Mouse (Mus musculus): ENCODE results near the gene Cd200r4. TPM values are rescaled to one million over a fixed set of nuclear protein-coding genes. Genes with fewer than 3 reads are reported as not detected.
A peak's percentile ranks its signal among the peaks of the same experiment; 100 is the strongest.

Cd200r4 gene
- not detected in 2 replicates for polyA plus RNA-seq (2016; fragmentation: Nextera tagmentation; extraction: Ambion mirVana)

DNA sequence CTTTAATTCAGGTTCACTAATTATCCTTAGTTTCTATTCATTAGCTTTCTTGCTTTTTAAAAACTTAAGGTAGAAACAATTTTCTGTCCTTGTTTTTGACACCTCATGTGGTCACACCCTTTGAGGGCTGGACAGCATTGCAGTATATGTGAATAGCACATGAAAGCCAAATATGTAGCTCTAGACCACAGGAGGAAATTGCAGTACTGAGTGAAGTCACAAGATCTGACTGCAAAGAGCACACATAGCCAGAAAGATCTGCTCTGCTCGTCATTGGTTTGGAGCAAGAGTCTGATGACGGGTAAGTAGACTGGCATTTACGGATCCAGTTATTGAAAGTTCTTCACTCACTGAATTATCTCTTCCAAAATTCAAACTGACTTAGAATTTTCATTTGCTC lies at the start of gene Cd200r4:
TSS of gene Cd200r4 (plus strand) at position 190 of the 400 bp plus-strand sequence.
- Histone ChIP-seq H3K27me3 (replicated peaks) (no peaks in the 10 kb centered on the region), H3K9me3 (replicated peaks) (no peaks in the 10 kb centered on the region), H3K4me3 (no peak within 1 kb of the TSS), H3K36me3 (no peaks in the 10 kb centered on the region), H3K4me2 (no peak within 1 kb of the TSS), H3K27ac (ENCODE audit: poor library complexity, severe bottlenecking) (no peak within 1 kb of the TSS), H3K4me1 (replicated peaks) (no peaks in the 10 kb centered on the region), H3K9ac (no peak within 1 kb of the TSS)
- no peak for ATAC-seq (ENCODE audit: insufficient number of reproducible peaks, low FRiP score)
- 73% methylated on average over 3 of the region's 3 CpGs for WGBS

- no peaks in the 10 kb centered on the region for H3K27me3 ChIP-seq (replicated peaks)
- no peak for ATAC-seq (ENCODE audit: insufficient number of reproducible peaks, low FRiP score)
- H3K4me1 ChIP-seq (replicated peaks), result no peaks in the 10 kb centered on the region
- 62% methylated on average over 1 of the region's 1 CpGs for WGBS
- H3K27ac ChIP-seq (ENCODE audit: poor library complexity, severe bottlenecking), result no peak overlapping the region
- H3K9me3 ChIP-seq (replicated peaks), result no peaks in the 10 kb centered on the region
- no peak overlapping the region for H3K4me2 ChIP-seq
- no peaks in the 10 kb centered on the region for H3K36me3 ChIP-seq
- H3K4me3 ChIP-seq, result no peak overlapping the region
- no peak overlapping the region for H3K9ac ChIP-seq
Measured at GRCm38 (mm10) chr16:44761811-44762210, 49.7 kb upstream of the Cd200r4 start.

DNA sequence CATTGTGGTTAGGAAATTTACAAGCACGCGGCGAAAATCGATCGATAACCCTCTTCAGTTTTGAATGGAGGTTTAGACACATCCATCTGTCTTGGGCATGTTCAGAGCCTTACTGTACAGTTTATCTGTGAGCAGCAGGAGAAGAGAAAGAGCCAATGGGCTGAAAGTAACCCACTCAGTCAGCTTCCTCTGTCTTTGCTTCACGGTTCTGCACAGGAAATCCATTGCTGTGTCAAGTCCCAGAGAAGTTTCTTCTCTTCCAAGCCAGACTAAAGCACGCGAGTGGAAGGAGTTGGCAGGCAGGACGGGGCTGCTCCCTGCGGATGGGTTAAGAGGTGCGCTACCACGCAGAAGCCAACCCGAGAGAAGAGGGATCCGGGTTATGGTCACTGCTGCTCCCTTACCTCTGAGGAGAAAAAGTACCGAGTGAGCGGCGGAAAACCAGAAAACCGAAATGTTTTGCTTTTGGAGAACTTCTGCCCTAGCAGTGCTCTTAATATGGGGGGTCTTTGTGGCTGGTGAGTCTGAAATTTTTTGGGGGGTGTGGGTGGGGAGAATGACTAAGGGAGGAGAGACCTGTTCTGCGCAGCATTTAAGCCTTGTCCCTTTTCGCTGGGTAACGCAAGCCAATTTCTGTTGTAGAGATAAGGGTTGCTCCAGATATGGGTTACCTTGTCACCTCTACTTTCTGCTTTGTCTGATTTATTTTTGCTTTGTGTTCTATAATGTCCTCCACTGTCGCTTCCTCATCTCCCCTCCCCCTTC lies 45.8 kb upstream of the Cd200r4 start, which contains the start of gene Cd200r1:
TSS of gene Cd200r1 (plus strand) at position 182 of the 765 bp plus-strand sequence.
- WGBS, result 64% methylated on average over 22 of the region's 22 CpGs
- Histone ChIP-seq H3K27ac (ENCODE audit: poor library complexity, severe bottlenecking) (no peak within 1 kb of the TSS), H3K9me3 (replicated peaks) (no peaks in the 10 kb centered on the region), H3K36me3 (no peaks in the 10 kb centered on the region), H3K4me1 (replicated peaks) (no peaks in the 10 kb centered on the region), H3K9ac (no peak within 1 kb of the TSS; the same call in 1 of the 2 replicates), H3K4me2 (peak within 1 kb of the TSS; percentile 47), H3K4me3 (peak within 1 kb of the TSS; percentile 21; the same call in 1 of the 2 replicates), H3K27me3 (replicated peaks) (no peaks in the 10 kb centered on the region)
- no peak for ATAC-seq (ENCODE audit: insufficient number of reproducible peaks, low FRiP score)

DNA sequence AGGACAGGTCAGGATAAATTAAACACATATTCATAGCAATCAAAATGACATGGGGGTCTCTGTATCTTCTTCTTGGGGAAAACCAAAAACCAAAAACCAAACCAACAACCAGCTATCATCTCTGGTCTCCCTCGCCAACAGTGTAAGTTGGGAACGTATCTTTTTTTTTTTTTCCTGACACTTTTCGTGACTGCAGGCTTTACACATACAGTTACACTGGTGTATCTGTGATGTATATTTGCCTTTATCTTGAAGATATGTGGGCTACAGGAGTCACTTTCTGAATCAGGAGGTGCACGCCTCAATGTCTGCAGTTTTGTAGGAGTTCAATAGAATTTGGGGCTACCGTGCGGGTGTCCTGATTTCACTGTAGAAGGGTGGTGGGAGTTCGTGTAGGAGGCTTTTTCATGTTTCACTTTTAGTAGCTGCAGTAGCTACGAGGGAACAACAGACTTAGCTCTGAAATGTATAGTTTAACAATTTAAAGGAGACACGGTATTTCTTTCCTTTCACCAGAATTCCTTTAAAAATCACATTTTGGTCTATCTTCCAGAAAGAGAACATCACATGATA lies 45.1 kb upstream of the Cd200r4 start:
- Histone ChIP-seq H3K27me3 (replicated peaks) (no peaks in the 10 kb centered on the region), H3K4me1 (replicated peaks) (no peaks in the 10 kb centered on the region), H3K9ac (no peak overlapping the region), H3K4me3 (peak overlapping the region; percentile 21; the same call in 1 of the 2 replicates), H3K27ac (ENCODE audit: poor library complexity, severe bottlenecking) (no peak overlapping the region), H3K36me3 (no peaks in the 10 kb centered on the region), H3K4me2 (peak overlapping the region; percentile 47), H3K9me3 (replicated peaks) (no peaks in the 10 kb centered on the region)
- ATAC-seq (ENCODE audit: insufficient number of reproducible peaks, low FRiP score), result no peak
- 69% methylated on average over 9 of the region's 9 CpGs for WGBS

GRCm38 (mm10) chr16:44767506-44767905 lies 44.0 kb upstream of the Cd200r4 start:
- Histone ChIP-seq H3K9ac (no peak overlapping the region), H3K4me2 (no peak overlapping the region), H3K36me3 (no peaks in the 10 kb centered on the region), H3K4me1 (replicated peaks) (no peaks in the 10 kb centered on the region), H3K27ac (ENCODE audit: poor library complexity, severe bottlenecking) (no peak overlapping the region), H3K27me3 (replicated peaks) (no peaks in the 10 kb centered on the region), H3K9me3 (replicated peaks) (no peaks in the 10 kb centered on the region), H3K4me3 (no peak overlapping the region)
- no peak for ATAC-seq (ENCODE audit: insufficient number of reproducible peaks, low FRiP score)
- 80% methylated on average over 7 of the region's 7 CpGs for WGBS

GRCm38 (mm10) chr16:44767967-44768366 lies 43.6 kb upstream of the Cd200r4 start:
- Histone ChIP-seq H3K4me1 (replicated peaks) (no peaks in the 10 kb centered on the region), H3K27me3 (replicated peaks) (no peaks in the 10 kb centered on the region), H3K9ac (no peak overlapping the region), H3K9me3 (replicated peaks) (no peaks in the 10 kb centered on the region), H3K27ac (ENCODE audit: poor library complexity, severe bottlenecking) (no peak overlapping the region), H3K4me3 (no peak overlapping the region), H3K4me2 (no peak overlapping the region), H3K36me3 (no peaks in the 10 kb centered on the region)
- no peak for ATAC-seq (ENCODE audit: insufficient number of reproducible peaks, low FRiP score)
- WGBS, result 48% methylated on average over 2 of the region's 2 CpGs

DNA sequence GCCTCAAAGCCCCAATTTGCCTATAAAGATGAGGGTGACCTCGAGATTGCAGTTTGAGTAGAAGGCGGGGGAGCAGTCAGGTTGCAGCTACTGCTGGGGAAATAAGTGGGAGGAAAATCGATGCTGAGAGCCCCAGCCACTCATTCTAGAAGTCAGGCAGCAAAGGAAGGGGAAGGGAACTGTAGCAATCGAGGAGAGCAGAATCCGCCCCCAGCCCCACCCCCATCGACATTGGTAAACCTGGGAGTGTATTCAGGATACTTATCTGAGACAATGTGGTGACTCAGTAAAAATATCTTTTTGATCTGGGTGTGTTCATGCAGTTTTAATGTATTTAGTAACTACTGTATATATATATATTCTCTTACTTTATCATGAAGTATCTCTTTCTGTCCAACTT lies 39.0 kb upstream of the Cd200r4 start:
- H3K4me2 ChIP-seq, result no peak overlapping the region
- no peak overlapping the region for H3K9ac ChIP-seq
- no peak overlapping the region for H3K27ac ChIP-seq (ENCODE audit: poor library complexity, severe bottlenecking)
- no peaks in the 10 kb centered on the region for H3K36me3 ChIP-seq
- H3K4me1 ChIP-seq (replicated peaks), result no peaks in the 10 kb centered on the region
- H3K9me3 ChIP-seq (replicated peaks), result no peaks in the 10 kb centered on the region
- no peak overlapping the region for H3K4me3 ChIP-seq
- WGBS, result 68% methylated on average over 6 of the region's 6 CpGs
- H3K27me3 ChIP-seq (replicated peaks), result no peaks in the 10 kb centered on the region
- no peak for ATAC-seq (ENCODE audit: insufficient number of reproducible peaks, low FRiP score)

GRCm38 (mm10) chr16:44773673-44774072 lies 37.9 kb upstream of the Cd200r4 start:
- Histone ChIP-seq H3K9me3 (replicated peaks) (no peaks in the 10 kb centered on the region), H3K9ac (no peak overlapping the region), H3K4me2 (no peak overlapping the region), H3K4me3 (no peak overlapping the region), H3K27me3 (replicated peaks) (no peaks in the 10 kb centered on the region), H3K36me3 (no peaks in the 10 kb centered on the region), H3K4me1 (replicated peaks) (no peaks in the 10 kb centered on the region), H3K27ac (ENCODE audit: poor library complexity, severe bottlenecking) (no peak overlapping the region)
- WGBS, result 61% methylated on average over 3 of the region's 3 CpGs
- ATAC-seq (ENCODE audit: insufficient number of reproducible peaks, low FRiP score), result no peak

DNA sequence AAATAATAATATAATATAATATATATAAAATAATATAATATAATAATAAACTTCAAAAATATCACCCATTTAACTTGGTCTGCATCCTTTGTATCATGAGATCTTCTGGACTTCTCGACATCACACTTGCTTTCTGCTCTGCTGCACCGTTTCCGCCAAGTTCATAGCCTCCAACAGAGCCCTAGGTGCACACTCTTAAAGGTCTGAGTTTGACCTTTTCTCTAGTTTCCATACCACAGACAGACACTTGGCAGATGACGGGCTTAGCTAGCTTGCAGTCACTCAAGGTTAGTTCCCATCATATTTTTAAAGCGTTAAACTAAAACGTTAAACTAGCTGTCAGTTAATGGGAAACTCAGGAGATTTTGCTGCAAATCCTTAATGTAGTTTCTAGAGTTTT lies 37.3 kb upstream of the Cd200r4 start:
- H3K27ac ChIP-seq (ENCODE audit: poor library complexity, severe bottlenecking), result no peak overlapping the region
- no peaks in the 10 kb centered on the region for H3K36me3 ChIP-seq
- H3K9ac ChIP-seq, result no peak overlapping the region
- no peak overlapping the region for H3K4me2 ChIP-seq
- no peak overlapping the region for H3K4me3 ChIP-seq
- ATAC-seq (ENCODE audit: insufficient number of reproducible peaks, low FRiP score), result no peak
- WGBS, result 84% methylated on average over 6 of the region's 6 CpGs
- H3K27me3 ChIP-seq (replicated peaks), result no peaks in the 10 kb centered on the region
- H3K4me1 ChIP-seq (replicated peaks), result no peaks in the 10 kb centered on the region
- no peaks in the 10 kb centered on the region for H3K9me3 ChIP-seq (replicated peaks)

- no peaks in the 10 kb centered on the region for H3K9me3 ChIP-seq (replicated peaks)
- H3K36me3 ChIP-seq, result no peaks in the 10 kb centered on the region
- H3K27ac ChIP-seq (ENCODE audit: poor library complexity, severe bottlenecking), result no peak overlapping the region
- H3K4me2 ChIP-seq, result peak overlapping the region; percentile 17; the same call in 1 of the 2 replicates
- WGBS, result 57% methylated on average over 17 of the region's 17 CpGs
- ATAC-seq (ENCODE audit: insufficient number of reproducible peaks, low FRiP score), result no peak
- H3K4me3 ChIP-seq, result 0 out of 2 replicates have a peak overlapping the region, but pooled peaks have one; percentile 4
- no peaks in the 10 kb centered on the region for H3K4me1 ChIP-seq (replicated peaks)
- H3K27me3 ChIP-seq (replicated peaks), result no peaks in the 10 kb centered on the region
- H3K9ac ChIP-seq, result no peak overlapping the region
Measured at GRCm38 (mm10) chr16:44778538-44779147, 32.9 kb upstream of the Cd200r4 start.

GRCm38 (mm10) chr16:44779494-44779893 lies 32.0 kb upstream of the Cd200r4 start:
- 80% methylated on average over 5 of the region's 5 CpGs for WGBS
- no peak for ATAC-seq (ENCODE audit: insufficient number of reproducible peaks, low FRiP score)

More at GRCm38 (mm10) chr16:44779494-44779893, 32.0 kb upstream of the Cd200r4 start:
- Histone ChIP-seq H3K9me3 (replicated peaks) (no peaks in the 10 kb centered on the region), H3K4me1 (replicated peaks) (no peaks in the 10 kb centered on the region), H3K4me2 (no peak overlapping the region), H3K27ac (ENCODE audit: poor library complexity, severe bottlenecking) (no peak overlapping the region), H3K27me3 (replicated peaks) (no peaks in the 10 kb centered on the region), H3K4me3 (no peak overlapping the region), H3K36me3 (no peaks in the 10 kb centered on the region), H3K9ac (no peak overlapping the region)

Data from heart, embryonic 12.5 days (tissue).